Mouse (Mus musculus): ENCODE data around the gene Dennd1a. TPM values are rescaled to one million over a fixed set of nuclear protein-coding genes. Genes with fewer than 3 reads are reported as not detected.

Dennd1a gene
- polyA plus RNA-seq, 1 experiment from 2014 or later = 17.7 TPM

- no peaks in the 10 kb centered on the region for H3K4me1 ChIP-seq (replicated peaks; ENCODE audit: control insufficient read depth, insufficient read depth, low read length)
- no peaks in the 10 kb centered on the region for H3K36me3 ChIP-seq (ENCODE audit: control insufficient read depth, insufficient read depth, low read length)
- DNase-seq (ENCODE audit: low spot score) = no peak
- H3K27me3 ChIP-seq (ENCODE audit: control insufficient read depth, insufficient read depth, low read length) = no peaks in the 10 kb centered on the region
- H3K9me3 ChIP-seq (ENCODE audit: control insufficient read depth, low read length) = no peaks in the 10 kb centered on the region
- no peak overlapping the region for H3K27ac ChIP-seq (ENCODE audit: low read depth, low read length)
- no peak overlapping the region for H3K4me3 ChIP-seq (ENCODE audit: low read depth, low read length)
- WGBS = 97% methylated on average over 2 of the region's 2 CpGs
- no peak overlapping the region for H3K9ac ChIP-seq (ENCODE audit: low read length)
- H3K4me2 ChIP-seq (ENCODE audit: low read depth, low read length, severe bottlenecking) = no peak overlapping the region
- no peak for ATAC-seq (replicated peaks; ENCODE audit: low FRiP score)
Observed at GRCm38 (mm10) chr2:38274973-38275372, 12.2 kb downstream of the Dennd1a start.

GRCm38 (mm10) chr2:38263653-38264052 is 23.5 kb downstream of the Dennd1a start:
- 79% methylated on average over 2 of the region's 2 CpGs for WGBS
- no peak overlapping the region for H3K4me3 ChIP-seq (ENCODE audit: low read depth, low read length)

GRCm38 (mm10) chr2:38259052-38259451 is 28.1 kb downstream of the Dennd1a start:
- H3K27ac ChIP-seq (ENCODE audit: low read depth, low read length) = no peak overlapping the region
- no peaks in the 10 kb centered on the region for H3K9me3 ChIP-seq (ENCODE audit: control insufficient read depth, low read length)
- H3K4me2 ChIP-seq (ENCODE audit: low read depth, low read length, severe bottlenecking) = no peak overlapping the region
- H3K27me3 ChIP-seq (ENCODE audit: control insufficient read depth, insufficient read depth, low read length) = no peaks in the 10 kb centered on the region
- H3K4me3 ChIP-seq (ENCODE audit: low read depth, low read length) = no peak overlapping the region
- DNase-seq (ENCODE audit: low spot score) (no peak), ATAC-seq (replicated peaks; ENCODE audit: low FRiP score) (no peak)
- no peaks in the 10 kb centered on the region for H3K36me3 ChIP-seq (ENCODE audit: control insufficient read depth, insufficient read depth, low read length)
- H3K4me1 ChIP-seq (replicated peaks; ENCODE audit: control insufficient read depth, insufficient read depth, low read length) = no peaks in the 10 kb centered on the region
- no peak overlapping the region for H3K9ac ChIP-seq (ENCODE audit: low read length)

More at GRCm38 (mm10) chr2:38263653-38264052, 23.5 kb downstream of the Dennd1a start:
- H3K4me2 ChIP-seq (ENCODE audit: low read depth, low read length, severe bottlenecking) = no peak overlapping the region
- ATAC-seq (replicated peaks; ENCODE audit: low FRiP score) (no peak), DNase-seq (ENCODE audit: low spot score) (no peak)
- H3K4me1 ChIP-seq (replicated peaks; ENCODE audit: control insufficient read depth, insufficient read depth, low read length) = no peaks in the 10 kb centered on the region
- no peak overlapping the region for H3K9ac ChIP-seq (ENCODE audit: low read length)
- H3K27me3 ChIP-seq (ENCODE audit: control insufficient read depth, insufficient read depth, low read length) = no peaks in the 10 kb centered on the region
- H3K36me3 ChIP-seq (ENCODE audit: control insufficient read depth, insufficient read depth, low read length) = no peaks in the 10 kb centered on the region
- no peak overlapping the region for H3K27ac ChIP-seq (ENCODE audit: low read depth, low read length)
- H3K9me3 ChIP-seq (ENCODE audit: control insufficient read depth, low read length) = no peaks in the 10 kb centered on the region

- H3K36me3 ChIP-seq (ENCODE audit: control insufficient read depth, insufficient read depth, low read length) = no peaks in the 10 kb centered on the region
- no peaks in the 10 kb centered on the region for H3K4me1 ChIP-seq (replicated peaks; ENCODE audit: control insufficient read depth, insufficient read depth, low read length)
- H3K9me3 ChIP-seq (ENCODE audit: control insufficient read depth, low read length) = no peaks in the 10 kb centered on the region
- H3K9ac ChIP-seq (ENCODE audit: low read length) = no peak overlapping the region
- no peak overlapping the region for H3K4me2 ChIP-seq (ENCODE audit: low read depth, low read length, severe bottlenecking)
- H3K27ac ChIP-seq (ENCODE audit: low read depth, low read length) = no peak overlapping the region
- no peak overlapping the region for H3K4me3 ChIP-seq (ENCODE audit: low read depth, low read length)
- ATAC-seq (replicated peaks; ENCODE audit: low FRiP score) = no peak
- H3K27me3 ChIP-seq (ENCODE audit: control insufficient read depth, insufficient read depth, low read length) = no peaks in the 10 kb centered on the region
- 64% methylated on average over 1 of the region's 1 CpGs for WGBS
- no peak for DNase-seq (ENCODE audit: low spot score)
Observed at GRCm38 (mm10) chr2:38237616-38238015, 49.6 kb downstream of the Dennd1a start.

- Histone ChIP-seq H3K4me1 (replicated peaks; ENCODE audit: control insufficient read depth, insufficient read depth, low read length) (no peaks in the 10 kb centered on the region), H3K4me2 (ENCODE audit: low read depth, low read length, severe bottlenecking) (no peak overlapping the region), H3K27me3 (ENCODE audit: control insufficient read depth, insufficient read depth, low read length) (no peaks in the 10 kb centered on the region), H3K4me3 (ENCODE audit: low read depth, low read length) (no peak overlapping the region), H3K9ac (ENCODE audit: low read length) (no peak overlapping the region), H3K36me3 (ENCODE audit: control insufficient read depth, insufficient read depth, low read length) (no peaks in the 10 kb centered on the region), H3K27ac (ENCODE audit: low read depth, low read length) (no peak overlapping the region), H3K9me3 (ENCODE audit: control insufficient read depth, low read length) (no peaks in the 10 kb centered on the region)
- ATAC-seq (replicated peaks; ENCODE audit: low FRiP score) (no peak), DNase-seq (ENCODE audit: low spot score) (no peak)
- WGBS = 86% methylated on average over 2 of the region's 2 CpGs
Observed at GRCm38 (mm10) chr2:38235593-38235992, 51.6 kb downstream of the Dennd1a start.

- WGBS = 92% methylated on average over 5 of the region's 5 CpGs
- DNase-seq (ENCODE audit: low spot score) = no peak
- no peaks in the 10 kb centered on the region; the same call in 1 of the 2 replicates for H3K27me3 ChIP-seq (ENCODE audit: control insufficient read depth, insufficient read depth, low read length)
- H3K4me2 ChIP-seq (ENCODE audit: low read depth, low read length, severe bottlenecking) = no peak overlapping the region
- no peaks in the 10 kb centered on the region for H3K36me3 ChIP-seq (ENCODE audit: control insufficient read depth, insufficient read depth, low read length)
- no peaks in the 10 kb centered on the region for H3K9me3 ChIP-seq (ENCODE audit: control insufficient read depth, low read length)
- no peak overlapping the region for H3K9ac ChIP-seq (ENCODE audit: low read length)
- peaks cover 2% of the 10 kb centered on the region; the same call in 1 of the 2 replicates for H3K4me1 ChIP-seq (replicated peaks; ENCODE audit: control insufficient read depth, insufficient read depth, low read length)
- H3K4me3 ChIP-seq (ENCODE audit: low read depth, low read length) = no peak overlapping the region
- ATAC-seq (replicated peaks; ENCODE audit: low FRiP score) = no peak
- H3K27ac ChIP-seq (ENCODE audit: low read depth, low read length) = no peak overlapping the region
Observed at GRCm38 (mm10) chr2:38229882-38230281, 57.3 kb downstream of the Dennd1a start.

GRCm38 (mm10) chr2:38223759-38224158 is 63.4 kb downstream of the Dennd1a start:
- DNase-seq (ENCODE audit: low spot score) = no peak
- Histone ChIP-seq H3K9ac (ENCODE audit: low read length) (peak overlapping the region; percentile 12; the same call in 1 of the 2 replicates), H3K27me3 (ENCODE audit: control insufficient read depth, insufficient read depth, low read length) (no peaks in the 10 kb centered on the region; the same call in 1 of the 2 replicates), H3K9me3 (ENCODE audit: control insufficient read depth, low read length) (no peaks in the 10 kb centered on the region), H3K36me3 (ENCODE audit: control insufficient read depth, insufficient read depth, low read length) (no peaks in the 10 kb centered on the region), H3K4me1 (replicated peaks; ENCODE audit: control insufficient read depth, insufficient read depth, low read length) (peaks cover 25% of the 10 kb centered on the region), H3K4me2 (ENCODE audit: low read depth, low read length, severe bottlenecking) (no peak overlapping the region), H3K4me3 (ENCODE audit: low read depth, low read length) (no peak overlapping the region), H3K27ac (ENCODE audit: low read depth, low read length) (no peak overlapping the region)
- WGBS = 3% methylated on average over 2 of the region's 2 CpGs
- ATAC-seq (replicated peaks; ENCODE audit: low FRiP score) = no peak

- ATAC-seq (replicated peaks; ENCODE audit: low FRiP score) = peak; percentile 66
- no peak overlapping the region for H3K4me3 ChIP-seq (ENCODE audit: low read depth, low read length)
- H3K4me1 ChIP-seq (replicated peaks; ENCODE audit: control insufficient read depth, insufficient read depth, low read length) = peaks cover 25% of the 10 kb centered on the region
- no peaks in the 10 kb centered on the region for H3K36me3 ChIP-seq (ENCODE audit: control insufficient read depth, insufficient read depth, low read length)
- H3K9ac ChIP-seq (ENCODE audit: low read length) = no peak overlapping the region
- peak overlapping the region; percentile 54; the same call in 1 of the 2 replicates for H3K27ac ChIP-seq (ENCODE audit: low read depth, low read length)
- no peaks in the 10 kb centered on the region for H3K9me3 ChIP-seq (ENCODE audit: control insufficient read depth, low read length)
- no peak for DNase-seq (ENCODE audit: low spot score)
- H3K27me3 ChIP-seq (ENCODE audit: control insufficient read depth, insufficient read depth, low read length) = no peaks in the 10 kb centered on the region; the same call in 1 of the 2 replicates
- H3K4me2 ChIP-seq (ENCODE audit: low read depth, low read length, severe bottlenecking) = no peak overlapping the region
Observed at GRCm38 (mm10) chr2:38221461-38221860, 65.7 kb downstream of the Dennd1a start.

- no peak overlapping the region for H3K4me2 ChIP-seq (ENCODE audit: low read depth, low read length, severe bottlenecking)
- H3K36me3 ChIP-seq (ENCODE audit: control insufficient read depth, insufficient read depth, low read length) = no peaks in the 10 kb centered on the region
- peaks cover 25% of the 10 kb centered on the region for H3K4me1 ChIP-seq (replicated peaks; ENCODE audit: control insufficient read depth, insufficient read depth, low read length)
- H3K9ac ChIP-seq (ENCODE audit: low read length) = no peak overlapping the region
- no peaks in the 10 kb centered on the region; the same call in 1 of the 2 replicates for H3K27me3 ChIP-seq (ENCODE audit: control insufficient read depth, insufficient read depth, low read length)
- H3K4me3 ChIP-seq (ENCODE audit: low read depth, low read length) = no peak overlapping the region
- no peaks in the 10 kb centered on the region for H3K9me3 ChIP-seq (ENCODE audit: control insufficient read depth, low read length)
- ATAC-seq (replicated peaks; ENCODE audit: low FRiP score) (peak; percentile 83), DNase-seq (ENCODE audit: low spot score) (no peak)
- 2% methylated on average over 4 of the region's 4 CpGs for WGBS
- peak overlapping the region; percentile 15 for H3K27ac ChIP-seq (ENCODE audit: low read depth, low read length)
Observed at GRCm38 (mm10) chr2:38220687-38221435, 66.3 kb downstream of the Dennd1a start.

Measured in forebrain, embryonic 11.5 days (tissue).